Mouse (Mus musculus) ES-E14 (cell line): ENCODE results near the gene Arl13b. TPM values are rescaled to one million over a fixed set of nuclear protein-coding genes. Genes with fewer than 3 reads are reported as not detected.

ENCODE experiments used
- DNase-seq: peaks from one replicate; pipeline ENCODE4 v3.0.0-alpha.2; 2013; ENCODE audit warnings: low read depth, low spot score
- H3K27ac ChIP-seq: 2 replicates; pipeline ENCODE4 v1.5.1; 2012; ENCODE audit warnings: low read depth, mild to moderate bottlenecking, low read length, moderate library complexity, mixed read lengths; ENCODE audit not compliant: poor library complexity, insufficient read depth, severe bottlenecking
- H3K36me3 ChIP-seq: 2 replicates; pipeline ENCODE4 v1.6.1; 2012; ENCODE audit warnings: mild to moderate bottlenecking, low read length, moderate library complexity, mixed read lengths; ENCODE audit not compliant: control insufficient read depth, poor library complexity, insufficient read depth, severe bottlenecking
- H3K4me1 ChIP-seq, 2 experiments: fragments of 150-350 bp in 1 of 2; sonication (generic) in 1 of 2; 2 replicates each; pipeline ENCODE4 v1.6.1; 2012; ENCODE audit warnings: low read length in 2 of 2, mild to moderate bottlenecking in 1 of 2, mixed read lengths in 1 of 2; ENCODE audit not compliant: control insufficient read depth in 2 of 2, insufficient read depth in 2 of 2, poor library complexity in 1 of 2
- H3K4me3 ChIP-seq, 2 experiments: fragments of 150-350 bp in 1 of 2; sonication (generic) in 1 of 2; 2 replicates each; pipeline ENCODE4 v1.5.1; 2012; ENCODE audit warnings: low read length in 2 of 2, low read depth in 1 of 2, mild to moderate bottlenecking in 1 of 2, mixed read lengths in 1 of 2; ENCODE audit not compliant: insufficient read depth in 1 of 2, poor library complexity in 1 of 2, severe bottlenecking in 1 of 2
- H3K9ac ChIP-seq: 2 replicates; pipeline ENCODE4 v1.6.1; 2012; ENCODE audit warnings: low read depth, mild to moderate bottlenecking, low read length, mixed read lengths; ENCODE audit not compliant: poor library complexity, insufficient read depth, severe bottlenecking
- H3K9me3 ChIP-seq: fragments of 150-350 bp; sonication (generic); 2 replicates; pipeline ENCODE4 v1.6.1; 2012; ENCODE audit warnings: low read depth, mild to moderate bottlenecking, low read length; ENCODE audit not compliant: control insufficient read depth, insufficient read depth
- CHD2 ChIP-seq: IDR thresholded peaks from 2 replicates; pipeline ENCODE4 v1.6.1; 2014; ENCODE audit warnings: mild to moderate bottlenecking, low read depth, low read length, inconsistent platforms
- HCFC1 ChIP-seq: IDR thresholded peaks from 2 replicates; pipeline ENCODE4 v1.6.1; 2012; ENCODE audit warnings: low read length, inconsistent platforms, borderline replicate concordance; ENCODE audit not compliant: insufficient read depth
- MAFK ChIP-seq: IDR thresholded peaks from 2 replicates; pipeline ENCODE4 v1.6.1; 2014; ENCODE audit warnings: mild to moderate bottlenecking, low read depth, low read length, inconsistent platforms; ENCODE audit not compliant: insufficient read depth
- ZC3H11A ChIP-seq: IDR thresholded peaks from 2 replicates; pipeline ENCODE4 v1.6.1; 2012; ENCODE audit warnings: low read depth, mild to moderate bottlenecking, inconsistent platforms, low read length, borderline replicate concordance
- ZNF384 ChIP-seq: IDR thresholded peaks from 2 replicates; pipeline ENCODE4 v1.6.1; 2012; ENCODE audit warnings: low read depth, low read length, inconsistent platforms
- in situ Hi-C, 2 experiments: fragments of 600-800 bp; cut with MboI; formaldehyde crosslinking; loops; one replicate each; pipeline ENCODE4 v1.15.1; 2025; ENCODE audit warnings: low sequenced_read_pairs in 2 of 2, inconsistent platforms in 1 of 2; ENCODE audit not compliant: unreplicated experiment in 2 of 2
- total RNA-seq: library from RNA; depleted of rRNA; stranded (reverse); fragments of 300-350 nt; gene quantifications from 2 replicates; pipeline ENCODE4 v1.2.3, GENCODE M21; 2012

Arl13b gene
- total RNA-seq, 1 experiment = 7.3 TPM

DNA sequence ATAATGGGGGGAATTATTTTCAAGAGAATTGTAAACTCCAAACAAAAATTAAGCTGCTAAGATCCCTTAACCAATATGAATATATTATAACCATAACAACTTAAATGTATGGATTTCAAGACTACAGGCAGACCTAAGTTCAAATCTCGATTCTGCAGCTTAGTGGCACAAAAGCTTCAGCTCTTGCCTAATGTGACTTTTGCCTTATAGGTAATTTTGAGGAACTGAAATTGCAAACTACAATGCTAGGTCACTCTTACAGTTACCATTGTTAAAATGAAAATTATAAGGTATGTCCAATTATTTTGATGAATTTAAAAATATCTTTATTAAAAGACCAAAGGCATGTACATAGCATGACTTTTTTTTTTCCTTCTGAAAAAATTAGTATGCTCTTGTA is 50.2 kb downstream of the Arl13b start:
- Histone ChIP-seq H3K4me3 (no peak overlapping the region), H3K9me3 (no peaks in the 10 kb centered on the region), H3K27ac (no peak overlapping the region), H3K36me3 (no peaks in the 10 kb centered on the region), H3K9ac (no peak overlapping the region), H3K4me1 (no peaks in the 10 kb centered on the region)
- TF ChIP-seq ZNF384 = no peak
- no peak for TF ChIP-seq CHD2
- no peak for TF ChIP-seq MAFK
- no peak for TF ChIP-seq ZC3H11A
- TF ChIP-seq HCFC1 = no peak
- in situ Hi-C loops = no loop called here
- no peak for DNase-seq

- TF ChIP-seq ZC3H11A (no peak), CHD2 (peak; percentile 99), ZNF384 (no peak), MAFK (no peak), HCFC1 (peak; percentile 17; the same call in 1 of the 2 replicates)
- H3K9ac ChIP-seq = peak within 1 kb of the TSS; percentile 99
- no peaks in the 10 kb centered on the region for H3K9me3 ChIP-seq
- H3K4me3 ChIP-seq = peak within 1 kb of the TSS; percentile 64 to 98
- peaks cover 4% of the 10 kb centered on the region; the same call in 1 of the 2 replicates for H3K36me3 ChIP-seq
- H3K4me1 ChIP-seq = peaks cover 0 to 2% of the 10 kb centered on the region in 2 experiments; a peak in 2 of 4 replicates
- in situ Hi-C loops = no loop called here
- peak; percentile 89 for DNase-seq
- H3K27ac ChIP-seq = peak within 1 kb of the TSS; percentile 43; the same call in 1 of the 2 replicates
Observed at GRCm38 (mm10) chr16:62786621-62787331, 60.1 kb downstream of the Arl13b start, which contains the start of gene Nsun3. Nsun3 (minus strand) TSS chr16:62786818.

GRCm38 (mm10) chr16:62782229-62782628 is 64.6 kb downstream of the Arl13b start:
- DNase-seq = peak; percentile 7
- Histone ChIP-seq H3K27ac (no peak overlapping the region), H3K36me3 (peaks cover 4% of the 10 kb centered on the region; the same call in 1 of the 2 replicates), H3K9ac (no peak overlapping the region), H3K9me3 (no peaks in the 10 kb centered on the region), H3K4me3 (no peak overlapping the region), H3K4me1 (peaks cover 0 to 2% of the 10 kb centered on the region in 2 experiments; a peak in 2 of 4 replicates)
- in situ Hi-C loops = no loop called here
- TF ChIP-seq CHD2 = no peak

GRCm38 (mm10) chr16:62778282-62778681 is 68.6 kb downstream of the Arl13b start:
- in situ Hi-C loops = no loop called here
- TF ChIP-seq HCFC1 = no peak
- DNase-seq = no peak

GRCm38 (mm10) chr16:62776034-62776433 is 70.8 kb downstream of the Arl13b start:
- Histone ChIP-seq H3K9ac (no peak overlapping the region), H3K27ac (no peak overlapping the region), H3K36me3 (peaks cover 3% of the 10 kb centered on the region; the same call in 1 of the 2 replicates), H3K4me3 (no peak overlapping the region), H3K4me1 (no peaks in the 10 kb centered on the region), H3K9me3 (no peaks in the 10 kb centered on the region)
- in situ Hi-C loops = no loop called here
- TF ChIP-seq CHD2 (no peak), HCFC1 (no peak), ZNF384 (no peak), ZC3H11A (no peak), MAFK (no peak)
- no peak for DNase-seq

More at GRCm38 (mm10) chr16:62778282-62778681, 68.6 kb downstream of the Arl13b start:
- H3K36me3 ChIP-seq = peaks cover 7% of the 10 kb centered on the region
- H3K4me3 ChIP-seq = no peak overlapping the region
- no peaks in the 10 kb centered on the region for H3K4me1 ChIP-seq
- no peaks in the 10 kb centered on the region for H3K9me3 ChIP-seq
- no peak overlapping the region for H3K9ac ChIP-seq
- H3K27ac ChIP-seq = no peak overlapping the region
